25 mouse cellular contexts compared by ENCODE assay signal in genomic region chr8:111492508-111492907, GRCm38 (mm10). TPM values are rescaled to one million over a fixed set of nuclear protein-coding genes. Genes with fewer than 3 reads are reported as not detected.
DNase-seq lines count a peak whose midpoint lies in the region; ATAC-seq lines count a peak whose summit lies in the region.
"Had no signal": no experiment of that assay in that cellular context is flagged by ENCODE, and none has a peak within 500 bp of the region (broad histone marks: within the 10 kb centered on the region; RNA-seq: fewer than 3 reads in every experiment).

No protein-coding gene starts in this region.

- H3K4me3 ChIP-seq in embryonic facial prominence, embryonic 14.5 days (ENCODE audit: low read depth, low read length): no peak overlapping the region
- no peak overlapping the region for H3K4me3 ChIP-seq in embryonic facial prominence, embryonic 10.5 days
- H3K4me3 ChIP-seq in heart, embryonic 12.5 days: no peak overlapping the region
- no peak overlapping the region for H3K4me3 ChIP-seq in limb, embryonic 15.5 days
- no peak overlapping the region for H3K4me3 ChIP-seq in limb, embryonic 10.5 days
- H3K4me3 ChIP-seq: embryonic facial prominence, embryonic 12.5 days; forebrain, embryonic 12.5 days; heart, embryonic 13.5 days; hindbrain, embryonic 10.5 days had no signal

- H3K27me3 ChIP-seq in embryonic facial prominence, embryonic 14.5 days (replicated peaks; ENCODE audit: control insufficient read depth, insufficient read depth, low read length): no peaks in the 10 kb centered on the region
- H3K27me3 ChIP-seq in embryonic facial prominence, embryonic 10.5 days (replicated peaks; ENCODE audit: low read depth, poor library complexity, severe bottlenecking): no peaks in the 10 kb centered on the region
- H3K27me3 ChIP-seq in heart, embryonic 12.5 days (replicated peaks): no peaks in the 10 kb centered on the region
- H3K27me3 ChIP-seq in limb, embryonic 15.5 days: no peaks in the 10 kb centered on the region
- H3K27me3 ChIP-seq in limb, embryonic 10.5 days (ENCODE audit: low read depth, poor library complexity, severe bottlenecking): no peaks in the 10 kb centered on the region
- H3K27me3 ChIP-seq: embryonic facial prominence, embryonic 12.5 days; forebrain, embryonic 12.5 days; heart, embryonic 13.5 days had no signal

- peaks cover 28% of the 10 kb centered on the region; the same call in 1 of the 2 replicates for H3K36me3 ChIP-seq in embryonic facial prominence, embryonic 14.5 days (ENCODE audit: control insufficient read depth, insufficient read depth, low read length)
- H3K36me3 ChIP-seq in embryonic facial prominence, embryonic 10.5 days (replicated peaks): peaks cover 53% of the 10 kb centered on the region
- H3K36me3 ChIP-seq in heart, embryonic 12.5 days: peaks cover 40% of the 10 kb centered on the region
- H3K36me3 ChIP-seq in limb, embryonic 15.5 days: peaks cover 35% of the 10 kb centered on the region
- peaks cover 42% of the 10 kb centered on the region for H3K36me3 ChIP-seq in limb, embryonic 10.5 days

- no peaks in the 10 kb centered on the region for H3K4me1 ChIP-seq in embryonic facial prominence, embryonic 14.5 days (ENCODE audit: control insufficient read depth, insufficient read depth, low read length)
- H3K4me1 ChIP-seq in embryonic facial prominence, embryonic 10.5 days: no peaks in the 10 kb centered on the region
- H3K4me1 ChIP-seq in heart, embryonic 12.5 days (replicated peaks): peaks cover 8% of the 10 kb centered on the region; the same call in 1 of the 2 replicates
- no peaks in the 10 kb centered on the region for H3K4me1 ChIP-seq in limb, embryonic 15.5 days
- H3K4me1 ChIP-seq in limb, embryonic 10.5 days: no peaks in the 10 kb centered on the region
- H3K4me1 ChIP-seq: forebrain, embryonic 12.5 days; hindbrain, embryonic 10.5 days had no signal

- no peak overlapping the region for H3K4me2 ChIP-seq in embryonic facial prominence, embryonic 14.5 days (ENCODE audit: low read depth, low read length)
- no peak overlapping the region for H3K4me2 ChIP-seq in heart, embryonic 12.5 days
- no peak overlapping the region for H3K4me2 ChIP-seq in limb, embryonic 15.5 days
- H3K4me2 ChIP-seq: embryonic facial prominence, embryonic 12.5 days; forebrain, embryonic 12.5 days; heart, embryonic 13.5 days had no signal

- H3K27ac ChIP-seq in embryonic facial prominence, embryonic 14.5 days (replicated peaks; ENCODE audit: low read depth, low read length): no peak overlapping the region
- H3K27ac ChIP-seq in embryonic facial prominence, embryonic 10.5 days (replicated peaks): no peak overlapping the region
- H3K27ac ChIP-seq in heart, embryonic 12.5 days (ENCODE audit: poor library complexity, severe bottlenecking): no peak overlapping the region
- peak overlapping the region; percentile 74 for H3K27ac ChIP-seq in limb, embryonic 15.5 days
- H3K27ac ChIP-seq in limb, embryonic 10.5 days: no peak overlapping the region
- H3K27ac ChIP-seq: embryonic facial prominence, embryonic 12.5 days; forebrain, embryonic 12.5 days; heart, embryonic 13.5 days; hindbrain, embryonic 10.5 days had no signal

- WGBS in embryonic facial prominence, embryonic 14.5 days: 83% methylated on average over 9 of the region's 9 CpGs
- WGBS in embryonic facial prominence, embryonic 10.5 days: 92% methylated on average over 9 of the region's 9 CpGs
- 83% methylated on average over 9 of the region's 9 CpGs for WGBS in heart, embryonic 12.5 days
- 67% methylated on average over 9 of the region's 9 CpGs for WGBS in limb, embryonic 15.5 days
- WGBS in limb, embryonic 10.5 days: 95% methylated on average over 9 of the region's 9 CpGs

- no peak for ATAC-seq in embryonic facial prominence, embryonic 14.5 days (ENCODE audit: low read depth)
- no peak for ATAC-seq in heart, embryonic 12.5 days (ENCODE audit: insufficient number of reproducible peaks, low FRiP score)
- ATAC-seq in limb, embryonic 15.5 days (ENCODE audit: insufficient number of reproducible peaks, low FRiP score, low TSS enrichment, low read depth): no peak
- ATAC-seq: CD4-positive, CD25-positive, alpha-beta regulatory T cell, adult 4 months; forebrain, embryonic 16.5 days; hindbrain, embryonic 16.5 days; inflammation-experienced regulatory T-cells, adult 6 months; intestine, postnatal 0 days had no signal

- DNase-seq in embryonic facial prominence, embryonic 14.5 days (ENCODE audit: low spot score): peak; percentile 38
- no peak for DNase-seq in embryonic facial prominence, embryonic 10.5 days (ENCODE audit: low spot score)
- peak; percentile 38 to 59 for DNase-seq in heart, adult 18-20 months
- DNase-seq in limb, embryonic 10.5 days (ENCODE audit: low spot score): no peak
- DNase-seq in c-Kit-positive CD71-positive TER-119-positive erythroid progenitor cells, embryonic 14.5 days (ENCODE audit: low spot score): no peak
- DNase-seq: adrenal gland, adult 8-10 months; adrenal gland, postnatal 36 days; B cell, adult 2 months; cerebellum, adult 2 months; cerebellum, postnatal 10 days; embryo, embryonic 11 days; gastrocnemius, postnatal 25 days; kidney, adult 8-10 months had no signal

- no peaks in the 10 kb centered on the region for H3K9me3 ChIP-seq in embryonic facial prominence, embryonic 14.5 days (ENCODE audit: control insufficient read depth, low read length)
- no peaks in the 10 kb centered on the region for H3K9me3 ChIP-seq in embryonic facial prominence, embryonic 10.5 days
- H3K9me3 ChIP-seq in heart, embryonic 12.5 days (replicated peaks): no peaks in the 10 kb centered on the region
- no peaks in the 10 kb centered on the region for H3K9me3 ChIP-seq in limb, embryonic 15.5 days
- no peaks in the 10 kb centered on the region for H3K9me3 ChIP-seq in limb, embryonic 10.5 days (replicated peaks)
- H3K9me3 ChIP-seq: embryonic facial prominence, embryonic 12.5 days; forebrain, embryonic 12.5 days; G1E; heart, embryonic 13.5 days; hindbrain, embryonic 10.5 days had no signal

- no peak overlapping the region for H3K9ac ChIP-seq in embryonic facial prominence, embryonic 14.5 days (ENCODE audit: low read depth, low read length)
- H3K9ac ChIP-seq in heart, embryonic 12.5 days: no peak overlapping the region
- H3K9ac ChIP-seq in limb, embryonic 15.5 days: no peak overlapping the region
- H3K9ac ChIP-seq: embryonic facial prominence, embryonic 12.5 days; forebrain, embryonic 12.5 days; heart, embryonic 13.5 days had no signal

RNA-seq across cellular contexts. Expression of gene Wdr59, which starts 29.4 kb away (rescaled TPM):
- 4.6 and 4.7 TPM in 2 replicates for polyA plus RNA-seq in embryonic facial prominence, embryonic 14.5 days (2014; fragmentation: Nextera tagmentation; extraction: Ambion mirVana)
- polyA plus RNA-seq in embryonic facial prominence, embryonic 10.5 days (2016; fragmentation: Nextera tagmentation; extraction: Ambion mirVana): 5.4 and 6.6 TPM in 2 replicates
- total RNA-seq in heart, adult 18-20 months (2021): 1 to 10 TPM; 7.1 to 7.8 TPM
- 4.7 and 4.9 TPM in 2 replicates for polyA plus RNA-seq in heart, embryonic 12.5 days (2016; fragmentation: Nextera tagmentation; extraction: Ambion mirVana)
- polyA plus RNA-seq in limb, embryonic 15.5 days (2015; fragmentation: Nextera tagmentation; extraction: Ambion mirVana): 5.6 and 6.2 TPM in 2 replicates
- 5.7 and 6.4 TPM in 2 replicates for polyA plus RNA-seq in limb, embryonic 10.5 days (2016; fragmentation: Nextera tagmentation; extraction: Ambion mirVana)

RNA-seq across cellular contexts. Expression of gene Znrf1, which starts 43.4 kb away (rescaled TPM):
- 35.6 and 39.1 TPM in 2 replicates for polyA plus RNA-seq in embryonic facial prominence, embryonic 14.5 days (2014; fragmentation: Nextera tagmentation; extraction: Ambion mirVana)
- 32.0 and 36.3 TPM in 2 replicates for polyA plus RNA-seq in embryonic facial prominence, embryonic 10.5 days (2016; fragmentation: Nextera tagmentation; extraction: Ambion mirVana)
- 10 to 100 TPM; 52.5 to 66.6 TPM for total RNA-seq in heart, adult 18-20 months (2021)
- 33.1 and 35.1 TPM in 2 replicates for polyA plus RNA-seq in heart, embryonic 12.5 days (2016; fragmentation: Nextera tagmentation; extraction: Ambion mirVana)
- 21.9 and 28.4 TPM in 2 replicates for polyA plus RNA-seq in limb, embryonic 15.5 days (2015; fragmentation: Nextera tagmentation; extraction: Ambion mirVana)
- 42.1 and 44.8 TPM in 2 replicates for polyA plus RNA-seq in limb, embryonic 10.5 days (2016; fragmentation: Nextera tagmentation; extraction: Ambion mirVana)

Comparison
In these comparisons a context has a peak if more than half of its experiments do, and no peak if none do; other contexts are left out.
1. DNase-seq: peak in embryonic facial prominence, embryonic 14.5 days (single experiment) and heart, adult 18-20 months (2 of 2); none in embryonic facial prominence, embryonic 10.5 days (single experiment), limb, embryonic 10.5 days (single experiment) and c-Kit-positive CD71-positive TER-119-positive erythroid progenitor cells, embryonic 14.5 days (single experiment).